Mouse (Mus musculus) limb, embryonic 12.5 days (tissue): ENCODE data around the gene Hsf3. TPM values are rescaled to one million over a fixed set of nuclear protein-coding genes. Genes with fewer than 3 reads are reported as not detected.

Source experiments
- polyA plus RNA-seq: library from polyadenylated mRNA; unstranded; fragments of >200 nt; fragmentation: Nextera tagmentation; extraction: Ambion mirVana; gene quantifications from 2 replicates; pipeline ENCODE4 v1.2.1, GENCODE M21; 2016

Hsf3 gene
- polyA plus RNA-seq, 1 experiment from 2014 or later = 0.19 TPM

Other genes starting within 250 kb of the Hsf3 start
- not detected in 2 replicates for gene Vsig4, start 162.9 kb downstream of the Hsf3 start, polyA plus RNA-seq
- gene Heph, start 935 bp downstream of the Hsf3 start, polyA plus RNA-seq = 29.0 and 30.7 TPM in 2 replicates